Mouse (Mus musculus) bone marrow macrophage, adult 2 months (primary cell): ENCODE data around the gene Camk2b. TPM values are rescaled to one million over a fixed set of nuclear protein-coding genes. Genes with fewer than 3 reads are reported as not detected.

Source experiments
- H3K27ac ChIP-seq: 2 replicates; pipeline ENCODE4 v1.5.1; 2012; ENCODE audit warnings: low read depth, low read length; ENCODE audit not compliant: insufficient read depth
- H3K4me1 ChIP-seq: 2 replicates; pipeline ENCODE4 v1.6.1; 2012; ENCODE audit warnings: low read length; ENCODE audit not compliant: control insufficient read depth, insufficient read depth
- H3K4me3 ChIP-seq: 2 replicates; pipeline ENCODE4 v1.5.1; 2012; ENCODE audit warnings: mild to moderate bottlenecking, low read length, moderate library complexity; ENCODE audit not compliant: insufficient read depth
- CTCF ChIP-seq: IDR thresholded peaks from 2 replicates; pipeline ENCODE4 v1.5.1; 2012; ENCODE audit warnings: low read depth, mild to moderate bottlenecking, low read length, moderate library complexity
- POLR2A ChIP-seq: IDR thresholded peaks from 2 replicates; pipeline ENCODE4 v1.6.1; 2012; ENCODE audit warnings: mild to moderate bottlenecking, low read depth, low read length, borderline replicate concordance
- polyA plus RNA-seq: library from polyadenylated mRNA; stranded (reverse); fragments of >200 nt; gene quantifications from 2 replicates; pipeline ENCODE4 v1.2.4, GENCODE M21; 2012; ENCODE audit not compliant: missing spikeins, insufficient read depth, insufficient read length

Gene Camk2b
- polyA plus RNA-seq, 1 experiment = 0.63 TPM

DNA sequence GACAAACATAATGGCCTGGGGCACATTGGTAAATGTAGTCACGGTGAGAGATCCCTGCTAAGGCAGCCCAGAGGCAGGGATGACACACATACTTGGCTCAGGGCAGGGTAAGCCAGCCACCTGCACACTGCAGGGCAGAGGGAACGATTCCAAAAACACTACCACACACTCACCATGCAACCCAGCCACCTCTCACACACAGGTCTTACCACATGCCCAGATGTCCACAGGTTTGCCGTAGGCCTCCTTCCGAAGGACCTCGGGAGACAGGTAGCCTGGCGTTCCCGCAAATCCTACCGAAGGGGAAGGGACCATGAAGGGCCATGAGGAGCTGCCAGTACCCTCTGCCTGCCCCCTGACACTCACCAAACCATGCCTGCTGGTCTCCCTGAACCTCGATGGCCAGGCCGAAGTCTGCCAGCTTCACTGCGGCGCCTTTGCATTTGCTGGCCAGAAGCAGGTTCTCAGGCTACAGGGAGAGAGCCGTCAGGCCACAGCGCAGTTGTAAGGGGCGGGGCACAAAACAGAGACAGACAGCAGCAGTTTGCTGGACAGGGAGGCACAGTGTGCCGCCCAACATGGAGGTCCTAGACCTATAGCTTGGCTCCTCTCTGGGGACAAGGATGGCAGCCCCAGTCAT is 76.1 kb downstream of the Camk2b start:
- no peak overlapping the region for H3K27ac ChIP-seq

DNA sequence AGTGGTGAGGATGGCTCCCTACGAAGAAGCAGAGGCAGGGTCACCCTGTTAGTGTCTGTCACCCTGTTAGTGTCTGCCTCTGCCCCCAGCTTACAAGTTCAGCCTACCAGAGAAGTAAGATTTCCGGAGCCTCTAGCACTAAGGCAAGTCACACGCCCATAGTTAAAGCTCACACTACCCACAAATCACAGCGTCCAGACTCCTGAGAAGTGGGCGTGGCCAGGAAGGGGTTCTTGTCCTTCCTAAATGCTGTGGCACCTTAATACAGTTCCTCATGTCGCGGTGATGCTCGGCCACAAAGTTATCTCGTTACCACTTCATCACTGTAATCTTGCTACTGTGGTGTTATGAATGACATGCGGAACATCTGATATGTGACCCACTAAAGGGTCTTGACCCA is 78.0 kb downstream of the Camk2b start:
- H3K27ac ChIP-seq = no peak overlapping the region
- no peak overlapping the region for H3K4me3 ChIP-seq
- no peak for TF ChIP-seq CTCF
- TF ChIP-seq POLR2A = no peak
- no peaks in the 10 kb centered on the region for H3K4me1 ChIP-seq

More for the DNA sequence above, 76.1 kb downstream of the Camk2b start:
- Histone ChIP-seq H3K4me3 (no peak overlapping the region), H3K4me1 (no peaks in the 10 kb centered on the region)
- TF ChIP-seq CTCF (no peak), POLR2A (no peak)

DNA sequence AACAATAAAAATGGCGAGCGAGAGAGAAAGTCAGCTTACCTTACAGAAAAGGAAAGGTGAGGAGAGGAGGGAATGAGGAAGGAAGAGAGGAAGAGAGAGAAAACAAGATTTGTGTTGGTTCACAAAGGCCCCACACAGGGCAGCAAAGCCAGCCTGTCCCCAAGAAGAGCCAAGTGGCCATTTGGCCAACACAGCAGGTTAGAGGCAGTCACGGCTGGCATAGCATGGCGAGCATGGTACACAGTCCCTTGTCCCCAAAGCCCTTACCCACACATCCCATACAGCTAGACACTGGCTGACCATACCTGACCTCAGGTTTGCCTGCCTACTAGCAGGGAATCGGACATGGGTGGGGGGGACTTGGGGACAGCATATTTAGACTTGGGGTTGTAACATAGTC is 82.5 kb downstream of the Camk2b start:
- Histone ChIP-seq H3K4me1 (no peaks in the 10 kb centered on the region), H3K27ac (no peak overlapping the region), H3K4me3 (no peak overlapping the region)
- TF ChIP-seq CTCF (no peak), POLR2A (no peak)

DNA sequence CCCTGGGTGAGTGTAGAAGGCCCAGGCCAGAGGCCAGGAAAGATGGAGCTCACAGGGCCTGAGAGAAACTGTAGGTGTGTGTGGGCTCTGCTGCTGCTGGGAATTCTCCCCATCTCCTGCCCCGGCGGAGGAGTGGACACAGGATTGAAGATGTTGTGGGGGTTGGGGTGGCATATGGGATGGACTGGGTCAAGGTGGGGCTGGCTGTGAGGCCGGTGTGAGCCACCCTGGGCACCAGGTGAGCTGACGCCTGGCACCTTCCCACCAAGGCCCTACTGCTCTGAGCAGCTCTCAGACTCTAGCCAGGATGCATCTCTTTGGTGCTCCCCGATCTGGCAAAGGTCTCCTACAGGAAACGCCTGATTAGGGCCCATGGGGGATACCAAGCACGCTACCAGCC is 84.8 kb downstream of the Camk2b start:
- Histone ChIP-seq H3K4me3 (no peak overlapping the region), H3K4me1 (no peaks in the 10 kb centered on the region), H3K27ac (no peak overlapping the region)
- TF ChIP-seq CTCF = no peak
- no peak for TF ChIP-seq POLR2A

DNA sequence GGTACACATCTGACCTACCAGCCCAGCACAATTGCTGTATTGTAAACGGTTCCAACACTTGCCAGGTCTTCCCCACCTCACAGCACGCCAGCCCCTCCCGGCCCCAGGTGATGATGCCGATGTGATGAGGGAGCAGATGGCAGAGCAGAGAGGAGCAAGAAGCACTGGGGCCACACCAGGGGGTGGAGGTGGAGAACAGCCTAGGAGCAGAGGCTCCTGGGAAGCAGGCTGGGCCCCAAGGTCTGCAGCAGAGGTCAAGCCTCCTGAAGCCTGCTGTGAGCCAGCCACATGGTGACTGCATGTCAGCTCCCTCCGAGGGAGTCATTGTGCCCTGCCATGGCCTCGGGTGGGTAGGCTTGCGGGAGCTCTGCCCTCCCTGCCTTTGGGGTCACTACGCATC is 85.6 kb downstream of the Camk2b start:
- no peak overlapping the region for H3K4me3 ChIP-seq
- no peak overlapping the region for H3K27ac ChIP-seq
- TF ChIP-seq POLR2A = no peak
- TF ChIP-seq CTCF = no peak
- no peaks in the 10 kb centered on the region for H3K4me1 ChIP-seq

DNA sequence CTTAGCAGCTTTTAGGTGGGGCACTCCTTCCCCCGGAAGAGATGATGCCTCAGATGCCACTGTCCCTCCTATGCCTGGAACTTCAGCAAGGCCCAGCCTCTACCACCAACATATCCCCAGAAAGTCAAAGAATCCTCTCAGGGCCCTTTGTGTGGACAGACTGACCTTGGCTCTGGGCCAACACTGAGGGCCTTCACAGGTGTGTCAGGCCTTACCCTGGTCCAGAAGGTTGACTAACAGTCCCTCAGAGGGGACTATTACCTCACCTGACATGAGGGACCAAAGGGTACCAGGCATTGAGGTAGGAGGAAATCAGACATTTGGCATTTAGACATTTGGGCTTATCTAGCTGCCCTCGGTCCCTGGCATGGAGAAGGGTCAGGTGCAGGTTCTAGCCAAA is 86.1 kb downstream of the Camk2b start:
- no peak for TF ChIP-seq CTCF
- no peak for TF ChIP-seq POLR2A
- H3K4me3 ChIP-seq = no peak overlapping the region
- H3K27ac ChIP-seq = no peak overlapping the region
- H3K4me1 ChIP-seq = no peaks in the 10 kb centered on the region

DNA sequence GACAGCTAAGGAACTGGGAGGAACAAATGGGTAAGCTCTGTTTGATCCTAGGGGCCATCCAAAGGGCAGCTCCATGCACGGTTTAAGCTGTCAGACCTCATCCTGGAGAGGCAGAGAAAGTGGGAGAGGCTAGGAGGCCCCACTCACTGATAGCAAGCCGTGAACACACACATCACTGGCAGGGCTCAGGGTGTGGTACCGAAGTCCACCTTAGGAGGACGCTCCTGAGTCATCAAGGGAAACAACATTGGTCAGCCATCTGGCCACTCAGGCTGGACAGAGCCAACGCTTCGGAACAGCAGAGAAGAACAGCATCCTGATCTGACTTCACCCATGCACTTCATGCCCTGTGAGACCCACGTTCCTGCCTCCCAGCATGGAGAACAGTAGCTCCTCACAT is 87.1 kb downstream of the Camk2b start:
- peaks cover 4% of the 10 kb centered on the region; the same call in 1 of the 2 replicates for H3K4me1 ChIP-seq
- no peak overlapping the region for H3K27ac ChIP-seq
- TF ChIP-seq POLR2A (no peak), CTCF (no peak)
- no peak overlapping the region for H3K4me3 ChIP-seq

DNA sequence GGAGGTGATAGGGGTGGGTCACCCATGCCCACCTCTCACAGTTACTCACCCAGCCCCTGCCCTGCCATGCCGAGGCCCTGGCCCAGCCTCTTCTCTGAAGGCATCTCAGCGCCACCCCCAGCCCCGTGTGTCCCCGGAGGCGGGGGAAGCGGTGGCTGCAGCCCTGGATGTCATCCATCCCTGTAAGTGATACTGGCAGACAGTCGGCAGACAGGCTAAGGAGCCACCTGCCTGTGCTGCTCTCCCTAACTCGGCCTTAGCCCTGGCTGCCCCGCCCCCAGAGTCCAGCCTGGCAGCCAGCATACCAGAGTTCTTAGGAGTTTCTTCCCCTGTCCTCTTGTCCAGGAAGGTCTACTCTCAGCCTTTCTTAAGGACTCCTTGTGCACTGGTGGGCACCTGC is 90.1 kb downstream of the Camk2b start:
- Histone ChIP-seq H3K27ac (no peak overlapping the region), H3K4me3 (no peak overlapping the region), H3K4me1 (peaks cover 7% of the 10 kb centered on the region; the same call in 1 of the 2 replicates)
- no peak for TF ChIP-seq CTCF
- no peak for TF ChIP-seq POLR2A

DNA sequence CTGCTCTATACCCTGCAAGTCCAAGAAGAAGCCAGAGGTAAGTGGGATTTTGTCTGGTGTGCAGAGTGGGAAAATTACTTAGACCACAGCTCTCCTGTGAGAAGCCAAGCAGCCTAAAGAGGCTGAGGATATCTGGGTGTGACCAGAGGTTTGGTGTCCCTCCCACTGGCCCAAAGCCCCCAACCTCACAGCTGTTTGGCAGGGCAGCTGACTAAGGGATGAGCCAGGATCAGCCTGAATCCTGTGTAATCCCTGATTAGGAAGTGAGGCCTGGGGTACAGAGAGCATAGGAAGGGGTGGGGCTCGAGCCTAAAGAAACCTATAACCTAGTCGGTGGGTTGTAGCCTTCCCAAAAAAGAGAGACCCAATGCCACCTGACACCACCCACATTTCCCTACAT is 91.1 kb downstream of the Camk2b start:
- TF ChIP-seq POLR2A (no peak), CTCF (no peak)
- H3K4me3 ChIP-seq = no peak overlapping the region

DNA sequence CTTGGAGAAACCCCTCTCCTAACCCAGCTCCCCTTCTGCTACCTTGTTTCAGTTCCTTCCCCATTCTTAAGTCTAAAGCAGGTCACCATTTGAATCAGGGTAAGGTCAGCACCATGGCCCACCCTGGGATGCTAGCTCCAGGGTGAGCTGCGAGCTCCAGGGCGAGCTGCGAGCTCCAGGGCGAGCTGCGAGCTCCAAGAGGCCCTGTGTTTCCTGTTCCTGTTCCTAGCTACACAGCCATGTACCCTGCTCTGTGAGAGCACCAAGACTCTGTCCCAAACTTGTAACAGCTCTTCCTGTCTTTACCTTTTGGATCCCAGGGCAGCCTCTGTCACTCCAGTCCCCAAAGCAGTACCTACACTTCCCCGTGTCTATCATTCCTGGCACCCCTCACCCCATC is 92.1 kb downstream of the Camk2b start:
- Histone ChIP-seq H3K4me3 (no peak overlapping the region), H3K4me1 (peaks cover 7% of the 10 kb centered on the region; the same call in 1 of the 2 replicates), H3K27ac (no peak overlapping the region)
- TF ChIP-seq CTCF (no peak), POLR2A (no peak)

More for the DNA sequence above, 91.1 kb downstream of the Camk2b start:
- peaks cover 7% of the 10 kb centered on the region; the same call in 1 of the 2 replicates for H3K4me1 ChIP-seq
- no peak overlapping the region for H3K27ac ChIP-seq
